12 mouse cellular contexts compared by ENCODE assay signal in the genomic region with DNA sequence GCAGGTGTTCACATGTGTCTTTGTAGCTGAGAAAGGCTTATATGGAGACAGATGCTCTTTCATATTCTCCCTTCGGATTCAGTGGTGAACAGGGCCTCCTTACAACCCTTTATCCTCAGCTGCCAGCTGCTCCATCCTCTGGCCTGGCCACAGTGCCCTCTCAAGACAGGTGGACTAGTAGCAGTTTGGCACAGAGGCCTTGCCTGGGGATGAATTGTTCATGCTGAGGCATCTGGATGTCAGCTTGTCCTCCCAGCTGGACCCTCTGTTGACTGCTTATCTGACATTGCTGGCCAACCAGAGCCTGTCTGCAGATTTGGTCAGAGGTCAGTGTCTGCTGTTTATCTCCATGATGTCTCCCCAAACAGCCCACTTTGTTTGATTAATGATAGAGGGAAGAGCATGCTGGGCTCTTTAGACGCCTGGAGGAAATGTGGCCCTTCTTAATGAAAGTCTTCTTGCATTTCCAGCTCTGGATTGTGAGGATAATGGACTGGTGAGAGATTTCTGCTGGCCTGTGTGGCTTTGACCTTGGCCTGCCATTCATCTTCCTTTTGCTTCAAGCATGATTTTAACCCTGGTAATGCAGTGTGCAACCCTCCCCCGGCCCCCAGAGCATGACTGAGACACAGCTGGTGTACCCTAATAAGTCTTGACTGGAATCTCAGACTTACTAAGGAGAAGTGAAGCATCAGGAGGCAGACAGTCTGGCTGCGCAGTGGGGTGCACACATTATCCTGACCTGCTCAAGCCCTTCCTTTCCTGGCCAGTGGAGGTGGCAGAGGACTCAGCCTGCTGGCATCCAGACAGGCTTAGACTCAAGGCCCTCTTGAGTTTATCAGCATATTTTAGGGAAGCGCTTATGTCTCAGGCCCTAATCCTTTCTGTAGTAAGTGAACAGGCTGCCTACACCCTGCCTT.
DNase-seq lines count a peak whose midpoint lies in the region; ATAC-seq lines count a peak whose summit lies in the region.
"Had no signal": no experiment of that assay in that cellular context is flagged by ENCODE, and none has a peak within 500 bp of the region (broad histone marks: within the 10 kb centered on the region; RNA-seq: fewer than 3 reads in every experiment).

No protein-coding gene starts in this region.

- H3K4me2 ChIP-seq in kidney, embryonic 14.5 days (replicated peaks; ENCODE audit: low read depth, low read length), result no peak overlapping the region
- H3K4me2 ChIP-seq in neural tube, embryonic 15.5 days, result no peak overlapping the region
- H3K4me2 ChIP-seq: liver, embryonic 13.5 days had no signal

- H3K36me3 ChIP-seq in kidney, embryonic 14.5 days (ENCODE audit: control insufficient read depth, insufficient read depth, low read length), result no peaks in the 10 kb centered on the region
- no peaks in the 10 kb centered on the region for H3K36me3 ChIP-seq in neural tube, embryonic 15.5 days
- H3K36me3 ChIP-seq: liver, embryonic 13.5 days had no signal

- no peaks in the 10 kb centered on the region for H3K27me3 ChIP-seq in kidney, embryonic 14.5 days (ENCODE audit: control insufficient read depth, insufficient read depth, low read length)
- H3K27me3 ChIP-seq in neural tube, embryonic 15.5 days (replicated peaks), result no peaks in the 10 kb centered on the region
- H3K27me3 ChIP-seq: liver, embryonic 13.5 days had no signal

- no peaks in the 10 kb centered on the region for H3K9me3 ChIP-seq in kidney, embryonic 14.5 days (ENCODE audit: control insufficient read depth, low read length)
- no peaks in the 10 kb centered on the region for H3K9me3 ChIP-seq in neural tube, embryonic 15.5 days (replicated peaks)
- H3K9me3 ChIP-seq: liver, embryonic 13.5 days had no signal

- ATAC-seq in kidney, embryonic 14.5 days (ENCODE audit: low FRiP score, low TSS enrichment), result peak; percentile 80; the same call in 1 of the 2 replicates
- ATAC-seq in neural tube, embryonic 15.5 days (ENCODE audit: low FRiP score), result no peak
- ATAC-seq: forebrain, embryonic 16.5 days; intestine, postnatal 0 days; midbrain, embryonic 16.5 days had no signal

- H3K9ac ChIP-seq in kidney, embryonic 14.5 days (ENCODE audit: low read depth, low read length), result no peak overlapping the region
- no peak overlapping the region for H3K9ac ChIP-seq in neural tube, embryonic 15.5 days (replicated peaks)
- H3K9ac ChIP-seq: liver, embryonic 13.5 days had no signal

- 40% methylated on average over 5 of the region's 5 CpGs for WGBS in kidney, embryonic 14.5 days
- WGBS in neural tube, embryonic 15.5 days, result 57% methylated on average over 5 of the region's 5 CpGs

- no peak overlapping the region for H3K27ac ChIP-seq in kidney, embryonic 14.5 days (ENCODE audit: low read depth, low read length)
- no peak overlapping the region for H3K27ac ChIP-seq in neural tube, embryonic 15.5 days (replicated peaks)
- H3K27ac ChIP-seq: liver, embryonic 13.5 days had no signal

- H3K4me3 ChIP-seq in kidney, embryonic 14.5 days (ENCODE audit: low read length), result no peak overlapping the region
- H3K4me3 ChIP-seq in neural tube, embryonic 15.5 days (replicated peaks), result no peak overlapping the region
- H3K4me3 ChIP-seq: liver, embryonic 13.5 days had no signal

- peak; percentile 8 to 44 for DNase-seq in adrenal gland, adult (ENCODE audit: inconsistent age in 2 of 2, low spot score in 1 of 2)
- no peak for DNase-seq in adrenal gland, adult 8-10 months
- no peak for DNase-seq in kidney, adult 8-10 months
- DNase-seq in neural tube, embryonic 10.5 days (ENCODE audit: extremely low spot score, low spot score), result peak; percentile 42
- peak; percentile 53 for DNase-seq in yolk sac, embryonic 10.5 days (ENCODE audit: low spot score)
- DNase-seq in heart, adult 9 months (ENCODE audit: low spot score in 2 of 2), result no peak
- DNase-seq: liver, embryonic 13.5 days had no signal

- H3K4me1 ChIP-seq in kidney, embryonic 14.5 days (ENCODE audit: control insufficient read depth, insufficient read depth, low read length), result no peaks in the 10 kb centered on the region
- H3K4me1 ChIP-seq in neural tube, embryonic 15.5 days, result no peaks in the 10 kb centered on the region
- H3K4me1 ChIP-seq: liver, embryonic 13.5 days had no signal

Comparison
In these comparisons a context has a peak if more than half of its experiments do, and no peak if none do; other contexts are left out.
1. DNase-seq: peak in adrenal gland, adult (2 of 2), neural tube, embryonic 10.5 days (single experiment) and yolk sac, embryonic 10.5 days (single experiment); none in adrenal gland, adult 8-10 months (single experiment), kidney, adult 8-10 months (0 of 2) and heart, adult 9 months (0 of 2).